Mouse (Mus musculus): Measurements from ENCODE around the gene Abcg4.
"Not testable (repeated sequence)": the region's sequence is repeated elsewhere in the genome, so short reads cannot be mapped to it uniquely, and the experiment has no call there.

The Abcg4 gene

DNA sequence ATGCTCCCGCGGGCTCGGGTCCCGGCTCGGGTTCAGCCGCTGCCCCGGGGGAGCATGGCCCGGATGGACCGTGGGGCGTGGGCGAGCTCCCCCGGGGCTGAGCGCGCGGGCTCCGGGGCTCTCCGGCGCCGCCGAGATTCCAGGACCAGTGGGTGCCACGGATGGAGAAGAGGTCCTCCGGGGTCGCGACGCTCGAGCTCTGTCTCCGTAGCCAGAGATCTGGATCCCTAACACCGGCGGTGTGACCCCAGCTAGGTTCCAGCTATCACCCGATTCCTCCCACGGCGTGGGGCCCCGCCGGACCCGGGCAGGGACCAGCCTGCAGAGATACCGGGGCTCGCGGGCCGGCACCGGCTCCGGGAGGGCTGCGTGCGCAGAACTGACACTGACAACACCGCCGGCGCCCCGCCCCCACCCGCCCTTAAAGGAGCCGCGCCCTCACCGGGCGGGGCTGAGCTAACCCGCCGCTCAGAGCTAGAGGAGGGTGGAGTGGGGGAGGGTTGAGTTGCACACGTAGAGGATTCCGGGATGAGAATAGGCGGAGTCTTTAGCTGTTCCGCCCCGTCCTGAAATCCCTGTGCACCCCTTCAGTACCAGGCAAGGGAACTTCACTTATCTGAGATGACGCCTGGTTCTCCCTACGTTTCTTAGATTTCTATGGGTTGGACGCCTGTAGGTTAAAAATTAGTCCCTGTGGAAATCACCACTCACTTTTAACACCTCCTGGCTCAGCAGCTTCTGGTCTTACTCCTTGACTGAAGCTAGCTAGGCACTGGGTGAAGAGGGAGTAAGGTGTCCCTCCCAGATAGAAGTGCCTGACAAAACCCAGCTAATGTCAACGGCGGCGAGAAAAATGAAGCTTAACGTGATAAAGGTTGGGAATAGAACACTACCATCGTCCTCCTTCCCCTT is 31.7 kb upstream of the Abcg4 start, which contains the start of gene C2cd2l:
Gene C2cd2l (minus strand): TSS at position 399 of the 912 bp plus-strand sequence.
- peak; percentile 97 for DNase-seq (ENCODE audit: low spot score)

DNA sequence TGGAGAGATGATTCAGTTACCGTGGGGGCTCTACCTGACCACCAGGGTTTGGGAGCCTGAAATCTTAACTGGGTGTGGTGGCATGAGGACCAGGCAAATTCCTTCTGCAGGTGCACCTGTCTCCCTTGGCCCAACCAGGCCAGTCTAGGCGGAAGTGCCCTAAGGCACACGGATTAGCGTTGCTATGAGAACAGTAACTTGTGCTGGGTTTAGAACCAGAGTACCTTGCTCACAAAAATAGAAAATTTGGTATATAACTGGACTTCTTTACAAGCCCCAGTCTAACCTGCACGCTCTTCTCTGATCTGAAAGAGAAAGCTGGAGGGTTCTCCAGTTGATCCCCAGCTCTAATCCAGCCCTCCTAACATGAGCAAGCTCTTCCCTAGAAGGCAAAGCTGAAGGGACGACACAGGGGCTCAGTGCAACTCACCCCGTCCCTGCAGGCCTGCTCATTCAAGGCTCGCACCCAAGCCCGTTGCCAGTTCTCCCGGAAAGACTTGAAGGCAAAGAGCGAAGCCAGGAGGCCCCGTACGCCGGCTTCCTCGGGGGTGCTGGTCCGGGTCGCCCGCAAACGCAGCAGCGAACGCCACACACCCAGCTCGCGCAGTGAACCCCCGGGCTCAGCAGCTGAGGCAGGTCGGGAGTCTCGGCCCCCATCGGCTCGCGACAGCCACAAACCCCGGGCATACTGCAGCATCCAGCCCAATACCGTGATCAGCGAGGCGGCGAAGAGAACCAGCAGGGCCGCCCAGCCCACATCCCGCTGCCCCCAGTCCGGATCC is 30.9 kb upstream of the Abcg4 start:
- no peak for DNase-seq (ENCODE audit: low spot score)

DNA sequence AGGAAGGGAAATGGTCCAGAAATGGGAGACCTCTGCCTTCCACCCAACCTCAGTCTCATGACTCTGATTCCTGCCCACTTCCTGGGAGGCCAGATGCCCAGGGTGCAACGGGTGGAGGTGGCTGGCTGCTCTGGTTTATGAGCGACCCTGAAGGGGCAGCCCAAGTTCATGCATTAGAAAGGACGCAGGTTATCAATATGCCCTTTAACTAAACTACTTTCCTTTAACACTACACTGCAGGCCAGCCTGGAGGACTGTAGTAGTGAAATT is 30.3 kb upstream of the Abcg4 start:
- no peak for DNase-seq (ENCODE audit: low spot score)

DNA sequence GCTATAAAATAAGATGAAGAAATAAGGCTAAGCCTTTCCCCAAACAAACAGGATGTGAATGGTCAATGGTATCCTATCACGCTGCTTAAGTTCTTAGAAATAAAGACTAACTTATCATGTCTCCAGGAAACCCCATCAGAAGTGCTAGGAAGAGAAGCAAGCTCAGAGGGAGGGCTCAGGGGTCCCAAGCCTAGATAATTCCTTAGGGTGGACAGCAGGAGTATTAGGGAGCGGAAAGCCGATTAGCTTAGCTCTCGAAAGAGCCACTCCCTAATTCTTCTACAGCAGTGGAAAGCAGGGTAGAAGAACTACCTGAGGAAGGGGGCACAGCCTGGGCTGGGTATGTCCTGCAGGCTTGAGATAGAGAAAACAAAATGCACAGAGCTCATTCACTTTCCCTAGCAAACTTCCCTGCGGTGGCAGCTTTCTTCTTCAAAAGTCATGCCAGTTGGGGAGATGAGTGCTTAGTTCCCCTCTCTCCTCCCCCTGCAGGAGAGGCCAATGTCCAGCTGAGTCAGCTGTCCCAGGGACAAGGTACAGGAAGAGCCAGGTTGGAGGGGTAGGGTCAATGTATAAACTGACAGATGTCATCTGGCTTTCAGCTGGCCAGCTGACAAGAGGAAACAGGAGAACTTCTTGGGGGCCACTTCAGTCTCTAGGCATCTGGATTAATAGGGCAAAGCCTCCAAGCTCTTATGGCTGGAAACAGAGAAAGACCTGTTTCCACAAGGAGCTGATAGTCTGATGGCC is 29.8 kb upstream of the Abcg4 start:
- no peak for DNase-seq (ENCODE audit: low spot score)

DNA sequence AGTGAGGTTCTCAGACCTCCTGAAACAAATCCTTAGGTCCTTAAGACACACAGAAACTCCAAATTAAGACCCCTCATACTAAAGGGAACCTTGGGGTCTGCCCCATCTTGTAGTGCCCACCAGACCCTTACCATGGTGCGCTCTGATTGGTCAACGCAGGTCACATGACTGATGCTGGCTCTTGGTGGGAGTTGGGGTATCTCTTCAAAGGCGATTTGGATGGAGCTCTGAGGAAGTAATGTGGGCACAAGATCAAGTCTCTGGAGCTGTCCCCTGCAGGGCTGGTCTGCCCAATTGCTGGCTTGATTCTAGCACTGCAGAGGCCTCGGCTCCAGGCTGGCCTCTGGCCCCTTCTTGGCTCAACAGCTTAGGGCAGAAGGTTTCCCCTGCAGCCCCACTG is 29.0 kb upstream of the Abcg4 start:
- DNase-seq (ENCODE audit: low spot score): no peak

DNA sequence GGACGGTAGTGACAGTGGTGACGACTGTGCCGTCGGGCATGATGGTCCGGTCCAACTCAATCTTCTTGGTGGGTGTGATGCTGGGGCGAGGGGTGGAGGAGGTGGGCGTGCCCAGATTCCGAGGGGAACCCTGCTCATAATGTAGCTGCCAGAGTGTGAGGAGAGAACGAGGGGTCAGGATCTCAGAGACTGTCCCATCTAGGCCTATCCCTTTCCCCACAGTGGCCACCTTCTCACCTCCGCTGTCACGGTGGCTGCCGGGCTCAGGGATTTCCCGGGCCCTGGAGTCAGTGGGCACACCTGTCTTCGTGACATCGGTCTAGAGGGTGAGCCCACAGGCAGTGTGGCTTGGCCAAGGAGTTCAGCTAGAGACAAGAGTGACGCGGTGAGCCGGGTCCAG is 26.5 kb upstream of the Abcg4 start:
- DNase-seq (ENCODE audit: low spot score): no peak

DNA sequence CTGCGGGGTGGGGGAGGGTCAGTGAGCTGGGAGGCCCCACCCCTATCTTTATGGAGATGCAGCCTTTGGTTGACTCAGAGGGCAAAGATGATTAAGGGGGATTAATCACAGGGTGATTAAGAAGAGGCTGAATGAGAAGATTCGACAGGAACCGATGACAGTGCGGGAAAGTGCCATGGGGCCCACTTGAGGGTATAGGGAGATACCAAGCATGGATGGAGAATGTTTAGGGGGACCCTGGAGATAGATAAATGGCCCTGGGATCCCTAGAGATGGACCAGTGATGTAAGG is 25.8 kb upstream of the Abcg4 start:
- DNase-seq (ENCODE audit: low spot score): no peak

DNA sequence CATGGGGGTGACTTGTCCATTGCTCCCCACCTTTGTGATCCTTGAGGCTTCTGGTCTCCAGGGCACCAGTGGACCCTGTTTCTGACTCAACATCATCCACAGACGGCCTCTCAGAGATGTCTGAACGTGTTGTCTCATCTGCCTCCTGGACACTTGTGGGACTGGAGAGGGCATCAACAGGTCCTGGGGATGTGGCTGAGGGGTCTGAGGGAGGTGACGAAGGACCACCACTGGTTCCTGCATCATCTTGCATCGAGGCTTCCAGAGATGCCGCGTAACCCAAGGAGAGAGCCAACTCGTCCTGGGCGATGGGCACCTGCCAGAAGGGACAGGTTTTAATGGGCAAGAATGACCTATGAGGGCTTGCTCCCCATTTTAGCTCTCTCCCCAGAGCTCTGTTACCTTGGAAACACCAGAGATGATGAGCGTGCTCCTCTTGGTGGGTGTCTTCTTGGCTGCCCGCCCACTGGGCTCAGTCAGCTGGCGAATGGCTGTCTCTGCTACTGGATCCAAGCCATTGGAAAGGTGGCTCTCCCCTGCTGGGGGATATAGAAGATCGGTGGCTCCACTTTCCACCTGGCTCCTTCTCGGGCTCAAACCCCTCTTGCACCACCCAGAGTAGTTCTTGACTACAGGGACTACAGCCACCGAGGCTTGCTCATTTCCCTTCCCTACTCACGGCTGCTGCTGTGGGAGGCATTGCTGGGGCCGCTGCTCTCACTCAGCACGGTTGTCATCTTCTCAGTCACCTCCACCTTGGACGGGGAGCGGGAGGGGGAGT is 25.3 kb upstream of the Abcg4 start:
- DNase-seq (ENCODE audit: low spot score): no peak

DNA sequence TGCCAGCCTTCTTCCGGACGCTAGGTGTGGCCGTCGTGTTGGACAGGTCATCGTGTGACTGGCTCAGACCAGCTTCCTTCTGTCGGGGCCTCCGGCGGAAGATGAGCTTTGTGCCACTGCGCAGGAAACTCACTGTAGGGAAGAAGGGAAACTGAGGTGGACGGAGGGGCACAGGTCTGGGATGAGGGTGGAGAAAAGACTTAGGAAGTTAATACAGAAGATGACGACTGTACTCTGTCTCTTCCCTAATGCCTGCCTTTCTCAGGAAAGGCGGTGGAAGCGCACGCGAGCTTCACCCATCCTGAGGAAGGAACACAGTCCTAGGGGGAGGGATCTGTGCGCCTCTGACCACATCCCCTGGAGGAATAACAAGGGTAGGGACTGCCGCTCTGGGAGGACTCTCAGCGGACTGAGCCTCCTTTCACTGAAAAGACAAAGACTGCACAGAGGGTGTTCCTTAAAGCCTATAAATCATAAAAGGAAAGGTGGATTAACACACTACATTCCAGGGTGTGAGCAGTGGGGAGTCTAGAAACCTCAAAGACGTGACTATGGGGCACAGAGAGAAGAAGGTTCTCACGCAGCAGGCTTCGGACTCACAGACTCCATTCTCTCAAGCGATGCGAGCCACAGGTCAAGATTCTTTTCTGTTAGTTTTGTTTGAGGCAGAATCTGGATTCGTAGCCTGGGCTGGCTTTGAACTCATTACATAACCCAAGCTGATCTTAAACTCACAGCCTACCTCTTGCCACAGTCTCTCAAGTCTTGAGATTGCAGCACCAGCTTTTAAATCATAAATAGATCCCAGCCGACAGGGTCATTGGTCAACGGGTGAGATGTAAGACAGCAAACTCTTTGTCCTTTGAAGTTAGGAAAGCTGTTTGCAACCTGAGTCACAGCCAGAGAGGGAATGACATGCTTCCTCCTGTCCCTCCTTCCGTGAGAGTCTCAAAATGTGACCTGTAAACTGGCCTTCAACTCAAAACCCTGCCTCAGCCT is 23.0 kb upstream of the Abcg4 start:
- DNase-seq (ENCODE audit: low spot score): no peak

DNA sequence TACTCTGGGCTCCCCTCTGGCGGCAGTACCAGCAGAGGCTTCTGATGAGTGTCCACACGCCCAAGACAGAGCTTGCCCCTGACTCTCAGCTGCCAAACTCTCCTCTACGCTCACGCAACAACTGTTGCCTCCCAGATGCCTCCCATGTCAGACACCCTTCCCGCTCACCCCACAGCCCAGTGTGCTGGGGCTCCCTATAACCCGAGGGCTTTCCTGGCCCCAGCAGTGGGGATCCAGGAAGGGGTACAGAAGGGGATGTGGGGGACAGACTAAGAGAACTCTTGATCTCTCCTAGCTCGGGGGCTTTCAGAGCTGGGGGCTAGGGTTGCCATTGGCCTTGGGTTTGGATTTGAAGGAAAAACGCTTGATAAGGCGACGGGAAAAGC is 22.3 kb upstream of the Abcg4 start:
- no peak for DNase-seq (ENCODE audit: low spot score)

DNA sequence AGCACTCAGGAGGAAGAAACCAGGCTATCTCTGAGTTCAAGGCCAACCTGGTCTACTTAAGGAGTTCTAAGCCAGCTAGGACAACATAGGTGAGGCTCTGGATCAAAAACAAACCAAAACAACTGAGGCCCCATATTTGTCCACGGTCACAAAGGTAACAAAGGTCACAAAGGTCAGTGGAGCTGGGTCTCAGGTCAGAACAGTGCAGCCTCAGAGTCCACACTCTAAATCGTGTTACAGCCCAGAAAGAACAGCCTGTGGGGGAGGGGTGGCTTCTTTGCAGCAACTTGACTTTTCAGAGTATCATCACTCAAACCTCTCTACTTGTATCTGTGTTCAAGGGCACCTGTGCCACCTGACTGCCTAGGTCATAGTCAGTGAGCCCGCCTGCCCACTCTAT is 21.3 kb upstream of the Abcg4 start:
- DNase-seq (ENCODE audit: low spot score): no peak

DNA sequence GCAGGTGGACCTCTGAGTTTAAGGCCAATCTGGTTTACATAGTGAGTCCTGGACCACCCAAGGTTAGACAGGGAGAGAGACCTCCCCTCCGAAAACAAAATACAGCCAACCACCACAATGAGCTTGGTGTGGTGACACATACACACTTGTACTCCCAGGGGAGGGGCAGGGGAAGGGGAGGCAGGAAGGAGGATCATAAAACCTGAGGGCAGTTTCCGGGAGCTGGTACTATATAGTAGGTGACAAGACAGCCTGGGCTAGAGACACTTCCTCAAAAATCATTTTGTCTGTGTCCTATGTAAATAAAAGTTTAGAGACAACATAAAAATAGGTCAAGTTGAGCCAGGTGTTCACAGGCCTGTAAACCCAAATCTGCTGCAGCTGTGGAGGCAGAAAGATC is 18.8 kb upstream of the Abcg4 start:
- DNase-seq (ENCODE audit: low spot score): no peak

DNA sequence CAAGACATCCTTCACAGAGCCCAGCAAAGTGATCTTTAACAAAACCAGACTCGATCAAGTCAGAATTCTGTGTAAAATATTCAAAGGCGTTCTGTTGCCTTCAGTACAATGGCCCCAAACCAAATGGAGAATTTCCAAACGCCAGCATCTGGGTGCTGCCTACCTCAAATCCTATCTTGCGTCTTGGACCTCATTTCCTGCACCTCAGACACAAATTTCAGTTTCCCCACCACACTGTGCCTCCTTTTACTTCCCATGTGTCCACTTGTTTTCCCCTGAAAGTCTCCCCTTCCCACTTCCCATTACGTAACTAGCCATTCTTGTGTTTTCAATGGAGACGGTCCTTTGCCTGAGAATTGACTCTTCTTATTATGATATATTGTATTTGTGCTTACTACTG is 18.1 kb upstream of the Abcg4 start:
- no peak for DNase-seq (ENCODE audit: low spot score)

DNA sequence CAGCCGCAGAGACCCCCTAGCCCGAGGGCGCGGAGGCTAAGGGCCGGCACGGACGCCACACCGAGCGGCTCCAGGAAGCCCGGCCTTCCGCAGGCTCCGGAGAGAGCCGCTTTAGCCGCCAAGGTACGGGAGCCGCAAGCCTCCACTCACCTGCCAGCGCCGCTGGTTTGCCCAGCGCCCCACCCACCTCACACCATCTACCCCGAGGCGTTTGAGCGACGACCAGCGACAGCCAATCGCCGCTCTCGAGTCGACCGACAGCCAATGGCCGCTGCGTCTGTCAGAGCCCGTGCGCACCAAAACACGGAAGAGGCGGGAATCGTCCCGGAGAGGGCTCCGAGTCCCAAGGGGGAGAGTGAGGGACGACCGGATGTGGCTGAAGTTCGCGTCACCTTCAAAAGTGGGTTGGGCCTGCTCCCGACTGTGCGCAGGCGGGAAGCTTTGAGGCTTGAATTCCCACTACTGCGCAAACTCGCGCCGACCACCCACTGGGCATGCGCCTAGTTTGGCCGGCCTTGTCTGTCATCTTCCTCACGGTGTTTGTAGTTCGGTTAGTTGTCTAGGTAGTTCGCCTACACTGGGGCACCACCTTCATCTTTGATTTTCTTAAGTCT is 17.2 kb upstream of the Abcg4 start, which contains the start of gene Hinfp:
Gene Hinfp (minus strand): TSS at position 206 of the 614 bp plus-strand sequence.
- DNase-seq (ENCODE audit: low spot score): peak; percentile 99

DNA sequence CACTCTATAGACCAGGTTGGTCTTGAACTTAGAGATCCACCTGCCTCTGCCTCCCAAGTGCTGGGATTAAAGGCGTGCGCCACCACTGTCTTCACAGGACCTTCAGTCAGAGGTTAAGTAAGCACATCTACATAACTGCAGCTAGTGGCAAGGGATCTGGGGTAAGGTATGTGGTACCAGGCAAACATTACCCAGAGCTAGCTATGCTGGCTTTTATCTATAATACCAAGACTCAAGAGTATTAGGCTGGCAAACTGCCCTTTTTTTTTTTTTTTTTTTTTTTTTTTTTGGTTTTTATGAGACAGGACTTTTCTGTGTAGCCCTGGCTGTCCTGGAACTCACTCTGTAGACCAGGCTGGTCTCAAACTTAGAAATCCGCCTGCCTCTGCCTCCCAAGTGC is 11.6 kb upstream of the Abcg4 start:
- DNase-seq (ENCODE audit: low spot score): not testable (repeated sequence)

DNA sequence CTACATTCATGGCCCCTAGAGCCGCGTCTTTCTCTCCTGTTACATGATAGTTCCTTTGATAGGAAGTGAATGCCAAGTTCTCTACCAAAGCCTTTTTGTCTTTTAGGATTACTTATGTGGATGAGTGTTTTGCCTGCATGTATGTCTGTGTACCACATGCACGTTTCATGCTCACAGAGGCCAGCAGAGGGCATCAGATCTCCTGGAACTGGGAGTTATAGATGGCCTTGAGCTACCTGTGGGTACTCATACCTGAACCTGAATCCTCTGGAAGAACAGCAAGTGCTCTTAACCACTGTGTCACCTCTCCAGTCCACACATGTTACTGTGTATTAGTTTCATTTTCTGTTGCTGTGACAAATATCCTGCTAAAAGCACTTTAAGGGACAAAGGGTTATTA is 4.1 kb upstream of the Abcg4 start:
- DNase-seq (ENCODE audit: low spot score): peak; percentile 66

DNA sequence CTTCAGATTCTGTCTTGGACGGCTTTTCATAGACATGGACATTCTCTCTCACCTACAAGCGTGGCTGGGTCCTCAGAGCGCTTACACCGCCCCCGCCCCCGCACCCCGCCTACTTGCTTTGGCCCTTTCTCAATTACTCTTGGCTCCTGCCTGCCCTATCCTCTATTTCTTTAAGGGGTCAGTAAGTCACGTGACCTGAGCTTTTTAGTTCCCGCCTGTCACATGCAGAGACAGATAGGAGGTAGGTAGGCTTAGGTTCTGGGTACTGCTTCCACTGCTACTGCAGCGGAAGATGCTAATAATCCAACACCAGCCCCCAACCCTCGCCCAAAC is 510 bp upstream of the Abcg4 start:
- peak; percentile 22 for DNase-seq (ENCODE audit: low spot score)

DNA sequence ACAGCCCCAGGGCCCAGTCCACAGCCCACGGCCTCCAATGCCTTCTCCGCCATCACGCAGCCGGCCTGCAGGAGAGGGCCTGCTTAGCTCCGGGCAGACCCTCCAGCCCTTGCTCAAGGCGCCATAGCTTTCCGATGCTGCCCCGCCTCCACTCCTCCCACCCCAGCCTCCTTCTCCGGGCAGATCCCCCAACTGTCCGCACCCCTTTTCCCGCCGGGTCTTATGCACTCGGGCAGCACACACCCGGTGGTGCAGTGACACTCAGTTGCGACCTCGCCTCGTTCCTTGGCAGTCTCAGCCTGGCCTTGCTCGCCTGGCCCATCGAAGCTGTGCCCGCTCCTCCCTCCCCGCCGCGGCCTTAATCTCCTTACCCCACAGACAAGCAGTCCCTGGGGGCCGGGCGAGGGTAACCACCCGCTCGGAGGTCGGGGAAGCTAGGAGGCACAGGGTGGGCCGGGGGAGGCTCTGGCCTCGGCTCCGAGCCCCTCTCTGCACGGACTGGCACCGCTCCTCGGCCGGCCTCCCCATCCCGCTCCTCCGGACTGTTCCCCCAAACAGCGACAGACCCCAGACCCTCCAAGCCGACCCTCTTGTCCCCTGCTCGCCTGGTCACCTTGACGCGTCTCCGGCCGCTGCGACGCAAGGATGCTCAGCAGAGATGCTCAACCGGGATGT is 877 bp downstream of the Abcg4 start:
- DNase-seq (ENCODE audit: low spot score): peak; percentile 62

DNA sequence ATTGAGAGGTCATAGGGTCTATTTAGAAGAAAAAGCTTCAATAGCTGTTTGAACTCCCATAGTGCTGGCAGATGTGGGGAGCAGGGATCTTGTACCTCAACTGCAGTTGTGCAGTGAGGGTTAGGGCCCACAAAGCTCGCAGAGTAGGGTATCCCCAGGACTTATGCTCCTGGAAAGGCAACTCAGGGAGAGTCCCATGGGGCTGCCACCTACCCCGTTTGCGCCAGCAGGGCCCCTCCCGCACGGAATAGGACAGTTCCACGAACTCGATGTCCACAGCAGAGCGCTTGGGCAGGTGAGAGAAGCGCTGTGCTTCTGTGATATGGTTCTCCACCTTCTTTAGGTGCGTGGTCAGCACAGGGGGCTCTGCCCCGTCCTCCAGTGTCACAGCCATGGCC is 1.4 kb downstream of the Abcg4 start:
- no peak for DNase-seq (ENCODE audit: low spot score)

DNA sequence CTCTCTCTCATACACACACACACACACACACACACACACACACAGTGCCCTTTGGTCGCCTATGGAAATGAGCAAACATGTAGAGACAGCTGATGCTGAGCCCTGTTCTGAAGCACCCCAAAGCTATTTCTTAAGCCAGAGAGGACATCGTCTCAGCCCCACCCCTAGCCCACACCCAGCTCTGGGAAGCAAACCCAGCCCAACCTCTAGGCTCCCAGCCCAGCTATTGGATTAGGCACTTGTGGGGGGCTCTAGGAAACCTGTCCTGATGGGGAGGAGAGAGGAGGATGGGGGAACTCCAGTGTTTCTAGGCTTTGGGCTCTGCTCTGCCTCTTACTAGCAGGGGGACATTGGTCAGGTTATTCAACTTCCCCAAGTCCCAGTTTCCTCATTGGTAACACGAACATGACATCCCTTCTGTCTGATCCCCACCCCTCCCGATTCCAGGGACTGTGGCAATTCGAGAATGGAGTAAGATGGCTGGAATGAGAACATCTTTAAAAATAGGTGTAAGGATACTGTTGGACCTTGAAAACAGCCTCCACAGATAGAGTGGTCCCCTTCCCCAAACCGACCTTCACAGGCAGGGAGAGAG is 2.1 kb downstream of the Abcg4 start:
- DNase-seq (ENCODE audit: low spot score): no peak

Measured in retina, embryonic 14.5 days (tissue).